Mouse (Mus musculus): ENCODE results near the gene Fignl2.

The Fignl2 gene

GRCm38 (mm10) chr15:101066920-101067696 lies 11.3 kb downstream of the Fignl2 start:
- no peak for DNase-seq (ENCODE audit: low spot score)

DNA sequence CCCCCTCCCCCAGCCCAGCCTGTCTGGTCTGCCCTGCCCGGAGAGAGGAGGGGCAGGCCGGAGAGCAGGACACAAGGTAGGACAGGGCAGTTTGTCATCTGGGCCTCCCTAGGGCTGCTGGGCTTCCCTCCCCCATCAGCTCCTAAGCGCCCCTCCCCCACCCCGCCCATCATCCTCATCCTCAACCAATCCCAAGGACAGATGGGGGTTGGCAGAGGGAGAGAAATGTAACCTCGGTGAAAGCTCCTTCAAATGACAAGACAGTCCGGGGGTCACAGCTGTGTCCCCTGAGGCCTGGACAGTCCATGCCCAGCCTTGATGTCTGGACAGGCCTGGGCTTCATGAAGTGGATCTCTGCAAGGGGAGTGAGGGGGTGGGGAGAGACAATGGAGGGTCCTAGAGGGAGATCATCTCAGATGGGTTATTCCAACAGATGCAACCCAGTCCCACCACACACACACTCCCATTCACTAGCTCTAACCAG lies 12.0 kb downstream of the Fignl2 start:
- DNase-seq (ENCODE audit: low spot score): no peak

- DNase-seq (ENCODE audit: low spot score): no peak
Observed at GRCm38 (mm10) chr15:101065069-101065468, 13.3 kb downstream of the Fignl2 start.

DNA sequence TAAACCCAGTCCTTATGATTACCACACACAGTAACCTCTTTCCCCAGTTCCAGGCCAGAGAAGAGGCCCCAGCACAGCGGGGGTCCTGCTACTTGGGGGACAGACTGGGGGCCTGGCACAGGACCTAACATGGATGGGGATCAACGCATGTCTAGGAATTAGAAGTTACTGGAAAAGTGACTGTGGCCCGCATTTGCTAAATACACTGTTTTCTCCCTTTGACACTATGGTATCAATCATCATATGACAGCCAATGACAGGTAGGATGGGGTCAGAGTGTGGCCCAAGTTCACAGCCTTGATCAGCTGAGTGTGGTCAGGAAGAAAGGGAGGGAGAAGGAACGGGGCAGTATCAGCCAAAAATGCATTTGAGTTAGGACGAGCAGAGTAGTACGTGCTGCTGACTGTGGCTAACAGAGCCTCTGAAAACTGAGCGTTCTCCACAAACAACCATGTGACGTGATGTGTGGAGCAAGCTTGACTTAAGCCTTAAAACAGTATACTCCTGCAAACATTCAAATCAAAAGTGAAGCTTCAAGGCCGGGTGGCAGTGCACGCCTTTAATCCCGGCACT lies 18.0 kb downstream of the Fignl2 start:
- DNase-seq (ENCODE audit: low spot score): no peak

DNA sequence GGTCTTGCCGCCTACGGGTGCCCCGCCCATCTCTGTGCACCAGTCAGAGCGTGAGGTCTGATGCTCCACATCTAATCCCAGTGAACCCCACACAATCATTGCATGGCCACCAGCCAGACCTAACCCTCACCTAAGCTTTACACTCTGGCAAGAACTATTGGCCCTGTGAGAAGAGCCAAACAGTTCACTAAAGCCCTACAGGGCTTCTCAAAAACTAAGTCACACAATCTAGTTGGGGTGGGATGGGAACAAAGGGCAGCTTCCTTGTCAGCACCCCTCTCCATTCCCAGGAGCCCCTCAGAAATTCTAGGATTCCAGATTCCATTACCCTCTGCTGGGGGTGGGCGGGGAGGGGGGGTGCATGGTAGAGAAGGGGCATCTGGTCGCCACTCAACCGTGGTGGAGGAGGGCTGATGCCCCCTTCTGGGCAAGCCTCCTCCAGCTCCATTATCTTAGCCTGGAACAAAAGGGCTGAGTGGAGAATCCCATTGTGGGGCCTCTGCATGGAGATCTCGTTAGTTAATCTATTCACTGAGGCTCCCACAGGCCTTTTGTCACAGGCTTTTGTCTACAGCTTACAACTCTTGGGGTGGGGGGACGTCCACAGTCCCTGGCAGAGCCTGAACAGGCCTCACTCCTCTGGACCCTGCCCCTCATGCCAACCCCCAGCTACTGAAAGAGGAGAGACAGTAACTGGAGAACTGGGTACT lies 18.6 kb downstream of the Fignl2 start:
- no peak for DNase-seq (ENCODE audit: low spot score)

- peak; percentile 49 for DNase-seq (ENCODE audit: low spot score)
Observed at GRCm38 (mm10) chr15:101056225-101056624, 22.1 kb downstream of the Fignl2 start.

DNA sequence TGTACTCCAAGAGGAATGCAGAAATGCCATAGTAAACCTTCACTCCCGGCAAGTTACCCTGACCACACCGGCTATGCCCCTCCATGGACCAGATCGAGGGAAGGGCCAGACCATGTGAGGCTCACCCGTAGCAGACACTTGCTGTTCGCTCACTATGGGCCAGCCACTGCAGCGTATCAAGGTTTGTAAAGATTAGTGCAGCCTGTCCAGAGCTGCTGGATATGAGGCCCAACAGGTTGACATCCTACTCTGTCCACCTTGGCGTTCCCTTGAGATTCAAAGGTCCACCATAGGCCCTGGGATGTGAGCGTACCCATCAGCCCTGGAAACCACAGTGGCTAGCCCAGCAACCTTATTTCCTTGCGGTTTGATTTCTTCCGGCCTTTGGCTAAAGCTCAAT lies 23.8 kb downstream of the Fignl2 start:
- DNase-seq (ENCODE audit: low spot score): no peak

GRCm38 (mm10) chr15:101053832-101054459 lies 24.4 kb downstream of the Fignl2 start:
- no peak for DNase-seq (ENCODE audit: low spot score)

GRCm38 (mm10) chr15:101052560-101053501 lies 25.5 kb downstream of the Fignl2 start:
- DNase-seq (ENCODE audit: low spot score): no peak

GRCm38 (mm10) chr15:101051869-101052268 lies 26.5 kb downstream of the Fignl2 start:
- no peak for DNase-seq (ENCODE audit: low spot score)

- DNase-seq (ENCODE audit: low spot score): no peak
Observed at GRCm38 (mm10) chr15:101048338-101048896, 29.9 kb downstream of the Fignl2 start.

- no peak for DNase-seq (ENCODE audit: low spot score)
Observed at GRCm38 (mm10) chr15:101047194-101047555, 31.2 kb downstream of the Fignl2 start, which contains the start of gene Gm47841. TSS of gene Gm47841 (minus strand) at chr15:101047397.

DNA sequence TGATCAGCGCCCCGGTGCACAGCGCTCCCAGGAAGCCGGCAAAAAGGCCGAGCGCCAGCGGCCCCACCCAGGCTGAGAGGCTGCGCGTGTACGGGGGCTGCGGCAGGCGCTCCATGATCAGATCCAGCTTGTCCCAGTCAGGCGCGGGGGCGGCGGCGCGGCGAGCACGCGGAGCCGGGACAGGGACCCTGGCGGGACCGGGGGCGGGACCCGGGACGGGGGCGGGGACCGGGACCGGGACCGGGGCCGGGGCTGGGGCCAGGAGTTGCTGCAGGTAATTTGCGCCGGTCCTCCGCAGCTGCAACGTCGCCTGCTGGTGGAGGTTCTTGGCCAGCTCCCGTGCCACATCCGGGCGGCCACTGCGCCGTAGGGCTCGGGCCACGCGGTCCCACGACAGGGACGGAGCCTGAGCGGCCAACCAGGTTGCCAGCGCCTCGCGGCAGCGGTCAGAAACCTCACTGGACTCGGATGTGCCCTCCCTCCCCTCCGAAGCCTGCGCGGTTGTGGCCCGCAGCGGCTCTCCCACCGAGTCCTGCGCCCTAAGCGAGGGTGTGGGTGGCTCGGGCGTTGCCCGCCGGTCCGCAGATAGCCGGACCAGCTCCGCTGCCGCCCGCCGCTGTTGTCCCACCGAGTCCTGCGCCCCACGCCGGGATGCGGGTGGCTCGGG lies 31.7 kb downstream of the Fignl2 start:
- no peak for DNase-seq (ENCODE audit: low spot score)

DNA sequence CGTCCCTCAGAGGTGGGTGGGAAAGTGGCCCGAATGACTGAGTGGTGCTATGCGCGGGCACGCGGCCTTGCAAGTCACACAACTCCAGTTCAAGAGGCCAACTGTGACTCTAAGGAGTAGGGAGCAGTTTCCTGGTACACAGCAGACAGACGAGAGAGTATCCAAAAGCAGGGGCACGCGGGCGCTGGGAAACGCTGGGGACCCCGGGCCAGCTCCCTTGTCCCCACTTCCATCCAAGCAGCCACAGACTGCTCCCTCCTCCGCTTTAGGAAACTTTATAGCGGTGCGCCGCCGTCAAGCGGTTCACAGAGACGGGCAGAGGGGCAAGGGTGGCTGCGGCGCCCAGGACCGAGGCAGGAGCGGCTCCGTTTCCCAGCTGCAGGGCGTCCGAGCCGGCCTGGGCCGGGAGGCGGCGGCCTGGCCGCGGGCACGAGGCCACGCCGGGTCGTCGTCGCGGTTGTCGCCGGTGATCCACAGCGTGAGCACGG lies 32.3 kb downstream of the Fignl2 start:
- no peak for DNase-seq (ENCODE audit: low spot score)

DNA sequence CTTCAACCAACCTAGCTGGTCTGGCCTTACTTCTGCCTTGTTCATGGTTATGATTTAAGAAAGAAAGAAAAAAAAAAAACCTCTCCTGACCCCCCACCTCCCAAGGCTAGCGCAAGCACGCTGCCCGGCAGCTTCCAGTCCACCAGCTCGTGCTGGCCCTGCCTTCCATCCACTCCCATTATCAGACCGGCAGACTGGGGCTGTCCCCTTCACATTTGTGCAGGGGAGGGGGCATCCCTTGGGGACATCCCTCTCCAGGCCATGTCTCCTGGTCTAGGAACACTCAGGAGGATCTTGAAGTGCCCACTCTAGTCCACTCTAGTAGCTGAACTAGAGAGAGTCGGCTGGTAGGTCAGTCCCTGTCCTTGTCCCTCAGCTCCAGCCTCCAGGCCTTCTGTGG lies 33.8 kb downstream of the Fignl2 start:
- DNase-seq (ENCODE audit: low spot score): no peak

- peak; percentile 50 for DNase-seq (ENCODE audit: low spot score)
Observed at GRCm38 (mm10) chr15:101042613-101043012, 35.8 kb downstream of the Fignl2 start.

GRCm38 (mm10) chr15:101041966-101042365 lies 36.4 kb downstream of the Fignl2 start:
- no peak for DNase-seq (ENCODE audit: low spot score)

- DNase-seq (ENCODE audit: low spot score): no peak
Observed at GRCm38 (mm10) chr15:101039651-101040050, 38.7 kb downstream of the Fignl2 start.

GRCm38 (mm10) chr15:101028960-101029359 lies 49.4 kb downstream of the Fignl2 start:
- DNase-seq (ENCODE audit: low spot score): no peak

DNA sequence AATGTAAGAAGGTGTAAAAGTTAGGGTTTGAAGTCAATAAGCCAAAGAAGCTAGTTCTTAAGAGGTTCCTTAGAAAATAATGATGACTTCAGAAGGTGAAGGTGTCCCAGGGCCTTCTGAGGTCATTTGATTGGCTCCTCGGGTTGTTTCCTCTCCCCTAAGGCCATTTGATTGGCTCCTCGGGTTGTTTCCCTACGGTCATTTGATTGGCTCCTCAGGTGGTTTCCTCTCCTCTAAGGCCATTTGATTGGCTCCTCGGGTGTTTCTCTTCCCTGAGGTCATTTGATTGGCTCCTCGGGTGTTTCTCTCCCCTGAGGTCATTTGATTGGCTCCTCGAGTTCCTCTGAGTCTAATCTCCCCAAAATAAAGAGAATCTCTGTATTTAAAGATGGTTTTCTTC lies 67.0 kb downstream of the Fignl2 start:
- DNase-seq (ENCODE audit: low spot score): no peak

Data from left cerebral cortex, adult 11 months (tissue).